Mouse (Mus musculus): Measurements from ENCODE around the gene Peak1.

Gene Peak1

DNA sequence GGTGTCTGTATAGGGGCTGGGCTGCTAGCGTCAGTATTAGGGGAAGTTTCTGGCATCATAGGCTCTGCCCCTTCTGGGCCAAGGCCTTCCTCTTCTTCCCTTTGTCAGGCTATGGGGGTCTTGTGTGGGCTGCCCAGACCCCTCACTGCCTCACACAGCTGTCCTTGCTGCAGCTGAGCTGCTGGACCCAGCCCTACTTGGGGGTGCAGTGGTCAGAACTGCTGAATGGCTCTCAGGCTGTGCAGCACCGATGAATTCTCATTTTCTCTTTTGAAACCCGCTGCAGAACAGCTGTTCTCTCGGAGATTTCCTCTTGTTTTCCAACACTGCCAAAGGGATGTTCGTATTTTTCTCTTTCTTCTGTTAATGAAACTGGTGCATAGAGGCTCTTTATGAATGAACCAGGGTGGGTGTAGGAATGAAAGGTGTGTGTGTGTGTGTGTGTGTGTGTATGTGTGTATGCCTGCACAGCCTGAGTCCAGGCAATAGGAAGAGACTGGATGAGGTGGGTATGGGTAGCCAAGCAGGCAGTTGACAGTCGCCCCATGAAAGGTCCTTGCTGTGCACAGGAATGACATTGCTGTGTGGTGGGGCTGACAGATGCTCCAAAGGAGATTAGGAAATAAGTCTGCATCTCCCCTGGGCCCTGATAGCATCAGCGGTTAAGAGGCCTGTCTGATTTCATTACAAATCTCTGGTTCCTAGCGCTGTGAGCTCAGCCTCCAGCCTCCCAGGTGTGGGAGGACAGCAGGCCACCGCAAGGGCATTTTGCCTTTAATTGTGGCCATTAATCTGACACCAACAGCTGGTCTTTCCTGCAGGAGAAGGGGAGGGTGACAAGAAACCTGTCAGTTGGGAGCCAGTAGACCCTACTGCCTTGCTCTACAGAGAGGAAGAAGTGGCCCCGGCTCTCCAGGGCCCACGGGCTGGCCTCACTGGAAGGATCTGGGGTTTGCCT, 226.1 kb downstream of the Peak1 start:
- DNase-seq, result no peak

DNA sequence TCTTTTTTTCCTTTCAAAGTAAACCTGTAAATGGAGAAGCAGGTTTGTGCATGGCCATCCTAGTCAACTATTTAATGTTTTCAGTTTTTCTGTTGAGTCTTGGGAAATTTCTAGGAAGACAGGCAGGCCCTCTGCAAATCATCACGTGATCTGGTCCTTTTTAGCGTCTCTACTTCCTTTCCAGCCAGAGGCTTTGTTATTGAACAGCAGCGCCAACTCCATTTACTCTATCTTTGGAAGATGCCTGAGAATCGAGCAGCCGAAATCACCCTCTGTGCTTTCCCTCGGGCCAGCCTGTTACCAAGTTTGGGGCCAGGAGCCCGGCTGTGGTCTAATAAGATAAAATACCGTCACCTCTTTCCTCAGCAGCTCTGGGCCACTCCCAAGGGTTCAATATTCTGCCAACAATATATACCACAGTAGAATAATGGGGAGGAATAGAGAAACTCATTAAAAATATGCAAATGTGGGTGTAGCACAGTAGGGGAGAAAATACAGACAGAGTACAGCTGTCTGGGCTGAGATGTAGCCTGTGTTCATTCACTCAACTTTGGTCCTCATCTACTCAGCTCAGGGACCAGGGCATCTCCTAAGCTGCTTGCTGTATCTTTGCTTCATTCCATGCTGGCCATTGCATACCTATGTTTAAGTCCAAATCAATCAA, 237.6 kb downstream of the Peak1 start:
- DNase-seq, result no peak

DNA sequence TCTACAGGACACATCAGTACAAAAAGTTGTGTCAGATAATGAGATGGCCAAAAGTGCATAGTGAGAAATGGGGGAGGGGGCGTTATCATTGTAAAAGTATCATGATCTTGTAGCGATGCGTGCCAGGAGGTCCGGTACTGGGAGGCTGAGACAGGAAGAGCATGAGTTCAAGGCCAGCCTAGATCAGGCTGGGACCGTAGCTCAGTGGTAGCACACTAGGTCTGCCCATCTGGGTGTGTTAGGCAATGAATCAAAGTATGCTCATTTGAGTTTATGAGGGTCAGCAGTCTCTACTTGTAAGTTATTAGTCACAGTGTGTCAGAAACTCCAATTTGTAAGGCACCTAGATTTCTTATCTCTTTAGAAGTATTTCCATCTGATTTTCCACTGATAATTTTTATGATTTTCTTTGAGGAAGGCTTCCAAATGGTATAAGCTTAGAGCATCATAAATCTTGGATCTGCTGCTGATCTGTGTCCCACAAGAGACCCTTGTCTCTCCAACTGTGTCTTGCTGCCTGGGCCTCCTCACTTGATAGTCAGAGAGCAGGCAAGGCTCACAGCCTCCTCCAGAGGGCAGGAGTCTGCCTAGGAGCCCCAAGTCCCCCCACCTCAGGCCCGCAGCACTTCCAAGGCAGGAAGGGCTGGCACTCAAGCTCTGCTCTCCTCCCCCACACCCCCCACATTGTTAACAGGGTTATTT, 238.3 kb downstream of the Peak1 start:
- DNase-seq, result no peak

DNA sequence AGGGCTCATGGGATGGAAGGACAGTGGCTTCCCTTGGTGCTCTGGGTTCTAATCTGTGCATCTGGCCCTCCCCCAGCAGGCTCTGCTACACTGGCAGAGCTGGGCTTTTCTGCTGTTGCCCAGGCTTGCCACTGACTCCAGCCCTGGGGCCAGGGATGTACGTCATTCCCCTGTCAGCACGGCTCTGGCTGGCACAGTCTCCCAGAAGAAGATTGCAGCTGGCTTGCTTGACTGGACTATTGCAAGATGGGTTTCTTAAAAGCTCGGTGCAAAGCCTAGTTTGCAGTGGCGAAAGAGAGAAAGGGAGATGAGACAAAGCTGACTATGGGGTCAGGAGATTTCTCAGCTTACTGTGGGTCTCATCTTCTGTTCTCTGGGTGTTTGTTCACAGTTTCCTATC, 240.5 kb downstream of the Peak1 start:
- DNase-seq, result no peak

DNA sequence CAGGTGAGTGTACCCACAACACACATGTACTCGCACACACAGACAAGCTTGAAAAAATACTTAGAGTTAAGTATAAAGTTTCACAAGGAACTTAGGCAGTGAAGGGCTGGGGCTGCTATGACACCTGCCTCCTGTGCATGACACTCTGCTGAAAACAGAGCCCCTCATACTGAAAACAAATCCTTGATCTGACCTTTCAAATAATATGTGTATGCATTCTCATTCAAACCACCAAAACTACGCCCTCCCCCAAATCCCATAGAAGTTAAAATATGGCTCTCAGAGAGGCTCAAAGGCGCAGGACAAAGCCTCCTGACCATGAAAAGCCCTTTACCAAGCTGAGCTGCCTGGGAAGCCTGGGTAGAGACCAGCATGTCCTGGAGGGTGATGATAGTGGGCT, 242.6 kb downstream of the Peak1 start:
- DNase-seq, result no peak

DNA sequence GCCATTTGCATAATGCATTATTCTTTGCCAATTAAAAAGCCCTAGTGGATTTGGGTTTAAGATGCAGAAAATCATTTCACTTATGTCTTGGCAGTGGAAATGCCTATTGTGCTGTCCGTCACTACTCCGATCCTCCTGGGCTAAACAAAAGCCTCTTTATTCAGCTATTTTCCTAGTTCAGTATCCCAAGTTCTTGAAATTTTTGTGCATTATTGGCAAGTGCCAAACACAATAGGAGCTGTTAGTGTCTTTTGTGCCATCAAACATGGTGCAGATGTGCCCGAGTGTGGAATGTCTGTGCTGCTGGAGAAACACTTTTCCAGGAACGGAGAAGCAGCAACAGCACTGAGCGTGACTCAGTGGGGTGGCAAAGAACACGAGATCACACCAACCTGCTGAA, 250.2 kb downstream of the Peak1 start:
- no peak for DNase-seq

DNA sequence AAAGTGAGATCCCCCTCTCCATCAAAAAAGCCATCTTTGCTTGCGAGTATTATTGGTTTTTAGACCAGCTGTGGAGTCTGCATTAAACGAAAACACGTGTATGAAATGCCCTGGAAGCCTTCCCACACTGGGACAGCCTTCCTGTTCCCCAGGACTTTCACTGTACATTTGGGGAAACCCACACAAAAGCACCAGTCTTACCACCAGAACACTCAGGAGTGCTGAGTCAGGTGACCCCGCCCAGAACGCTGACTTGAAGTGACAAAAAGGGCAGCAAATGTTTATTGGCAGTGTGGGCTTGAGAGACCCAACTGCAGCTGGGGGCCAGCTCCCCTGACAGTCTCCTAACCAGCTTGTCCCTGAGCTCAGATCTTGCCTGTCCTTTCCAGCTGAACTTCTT, 251.7 kb downstream of the Peak1 start:
- DNase-seq, result no peak

DNA sequence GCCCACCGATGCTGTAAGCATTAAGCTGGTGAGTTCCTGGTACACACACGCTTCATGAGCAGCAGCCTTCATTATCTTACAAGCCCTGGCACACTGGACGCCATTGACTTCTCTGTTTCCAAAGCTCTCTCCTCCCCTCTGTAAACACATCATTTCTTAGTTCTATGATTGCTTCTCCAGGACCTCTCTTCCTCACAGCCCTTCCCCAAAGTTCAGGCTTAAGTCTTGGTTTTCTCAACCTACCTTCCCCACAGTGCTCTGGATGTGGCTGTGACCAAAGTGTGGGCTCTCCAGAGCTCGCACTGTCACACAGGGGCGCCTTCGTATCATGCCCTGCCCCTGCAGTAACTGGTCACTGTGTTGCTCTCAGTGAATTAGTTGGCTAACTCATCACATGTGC, 252.5 kb downstream of the Peak1 start, which contains the start of gene Tspan3:
Gene Tspan3, minus strand, starts transcription at position 101 of the 400 bp plus-strand sequence.
- DNase-seq, result no peak

DNA sequence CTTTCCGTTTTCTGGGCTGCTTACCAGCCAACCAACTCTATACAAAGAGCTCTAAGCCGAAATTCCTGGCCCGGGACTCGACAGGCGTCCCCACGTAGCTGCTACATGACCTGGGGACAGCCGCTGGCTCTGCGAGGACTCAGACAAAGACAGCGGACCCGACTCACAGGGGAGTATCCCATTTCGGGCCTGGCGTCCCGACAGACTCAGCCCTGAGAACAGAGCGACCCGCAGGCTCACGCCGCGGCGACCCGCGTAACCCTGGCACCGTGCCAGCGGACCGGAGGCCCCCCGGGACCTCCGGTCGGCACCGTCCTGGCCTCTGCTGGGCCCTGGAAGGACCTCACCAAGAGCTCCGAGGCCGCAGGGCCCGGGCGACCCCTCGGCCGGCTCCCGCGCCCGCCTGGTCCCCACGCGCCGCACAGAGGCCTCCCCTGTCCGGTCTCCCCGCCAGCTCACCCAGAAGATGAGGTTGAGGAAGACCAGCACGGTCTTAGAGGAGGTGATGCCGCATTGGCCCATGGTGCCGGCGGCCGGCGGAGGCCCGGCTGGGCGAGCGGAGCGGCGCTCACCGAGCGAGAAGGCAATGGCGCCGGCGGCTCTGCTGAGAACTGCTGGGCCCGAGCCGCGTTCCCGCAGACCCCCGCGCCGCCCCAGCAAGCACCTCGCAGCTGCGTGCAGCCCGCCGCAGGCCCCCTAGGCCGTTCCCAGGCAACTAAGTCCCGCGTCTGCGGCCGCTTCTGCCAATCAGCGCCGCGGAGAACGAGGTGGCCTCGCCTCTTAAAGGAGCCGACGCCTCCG, 257.3 kb downstream of the Peak1 start:
- DNase-seq, result peak; percentile 95

DNA sequence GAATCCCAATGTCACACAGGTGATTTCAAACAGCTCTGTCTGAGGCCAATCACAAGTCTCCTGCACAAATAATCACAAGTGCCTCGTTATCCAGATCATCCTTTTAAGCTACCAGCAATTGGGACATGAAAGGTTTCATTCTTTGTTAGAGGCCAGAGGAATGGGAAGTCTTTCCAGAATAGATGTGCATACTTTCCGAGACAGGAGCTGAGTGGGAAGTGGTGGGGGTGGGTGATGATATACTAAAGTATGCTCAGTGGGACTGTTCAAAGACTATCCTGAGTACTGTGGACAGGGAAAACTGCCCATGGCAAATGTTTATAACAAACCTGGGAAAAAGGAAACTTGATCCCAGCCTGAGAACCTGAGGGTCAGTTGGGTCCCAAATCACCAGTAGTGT, 258.4 kb downstream of the Peak1 start:
- no peak for DNase-seq

DNA sequence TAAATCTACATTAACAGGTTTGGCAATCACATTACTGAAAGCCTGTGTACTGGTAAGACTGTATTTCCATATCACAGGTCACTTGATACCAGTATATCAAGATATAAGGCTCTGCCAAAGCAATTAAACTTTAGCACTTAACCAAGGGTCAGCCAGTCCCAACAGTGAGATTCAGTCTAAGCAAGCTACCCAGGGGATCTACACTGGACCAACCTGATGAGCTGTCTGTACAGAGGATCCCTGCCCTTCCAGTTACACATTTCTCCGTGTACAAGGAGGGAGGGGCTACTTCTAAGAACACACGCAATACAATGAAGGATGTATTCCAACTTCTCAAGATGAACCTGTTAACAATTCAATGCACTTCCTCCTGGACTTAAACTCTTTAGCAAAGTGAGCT, 259.8 kb downstream of the Peak1 start:
- no peak for DNase-seq

DNA sequence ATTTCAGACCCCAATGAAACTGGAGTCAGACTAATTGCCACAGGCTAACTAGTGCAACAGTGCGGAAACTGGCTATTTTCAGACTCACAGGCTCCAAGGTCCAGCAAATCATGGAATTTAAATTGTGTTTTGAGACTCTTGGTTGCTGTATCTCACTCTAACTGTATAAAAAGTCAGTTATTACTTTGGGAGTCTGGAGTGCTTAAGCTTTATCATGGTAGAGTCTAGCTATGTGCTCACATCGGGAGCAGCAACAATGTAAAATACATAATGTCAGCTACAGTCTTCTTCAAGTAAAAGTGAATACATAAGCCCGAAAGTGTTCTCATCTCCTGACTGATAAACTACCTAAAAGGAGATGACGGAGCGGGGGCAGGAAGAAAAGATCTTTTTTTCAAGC, 263.3 kb downstream of the Peak1 start:
- no peak for DNase-seq

DNA sequence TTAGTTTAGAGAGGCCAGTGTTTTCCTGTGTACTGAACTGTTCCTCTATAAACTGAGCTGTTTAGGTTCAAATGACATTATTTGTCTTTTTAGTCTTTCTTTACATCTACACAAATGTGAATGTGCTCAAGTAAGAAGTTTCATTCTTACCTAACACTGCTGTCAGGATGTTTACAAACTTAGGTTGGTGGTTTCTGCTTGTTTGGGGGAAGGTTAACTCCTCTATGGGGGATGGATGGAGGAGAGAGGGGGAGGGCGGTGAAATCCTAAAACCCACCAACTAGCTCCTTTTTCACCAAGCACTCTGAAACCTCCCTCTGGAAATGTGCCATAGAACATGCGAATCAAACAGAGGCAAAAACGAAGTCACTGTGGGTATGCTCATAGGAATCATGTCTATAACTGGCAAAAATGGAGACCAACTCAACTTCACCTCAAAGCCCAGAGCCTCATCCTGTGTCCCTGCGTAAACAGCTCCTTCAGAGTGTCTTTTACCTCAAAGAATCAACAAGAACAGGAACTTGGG, 265.3 kb downstream of the Peak1 start:
- no peak for DNase-seq

DNA sequence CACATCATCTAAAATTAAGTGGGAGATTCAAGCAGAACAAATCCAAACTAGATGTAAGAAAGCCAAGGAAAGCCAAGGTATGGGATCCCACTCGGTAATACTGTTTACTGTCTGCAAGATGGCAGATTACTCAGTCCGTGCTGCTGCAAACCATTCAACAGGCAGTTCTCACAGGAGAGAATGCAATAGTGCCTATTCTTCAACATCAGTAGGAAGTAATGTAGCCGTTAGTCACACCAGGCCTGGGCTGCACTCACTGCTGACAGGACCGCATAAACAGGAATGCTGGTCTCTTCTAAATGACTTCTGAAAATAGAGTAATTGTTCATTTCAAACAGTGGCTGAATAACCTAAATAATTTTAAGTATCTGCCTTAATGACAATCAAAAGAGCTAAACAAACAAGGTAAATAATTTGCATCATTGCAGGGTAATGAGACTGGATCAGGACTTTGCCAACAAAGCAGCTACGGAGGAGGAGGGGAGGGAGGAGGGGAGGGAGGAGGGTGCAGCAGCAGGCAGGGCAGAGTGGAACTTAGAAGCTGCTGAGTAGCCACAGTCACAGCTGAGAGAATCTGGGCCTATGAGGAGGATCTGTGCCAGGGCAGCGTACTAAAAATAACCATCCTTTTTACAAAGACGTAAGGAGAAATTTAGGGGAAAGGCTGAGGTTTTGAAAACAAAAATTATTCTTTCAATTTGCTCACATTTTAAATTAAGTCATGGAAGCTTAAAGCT, 266.0 kb downstream of the Peak1 start:
- DNase-seq, result no peak

Measured in right cerebral cortex, adult 18-20 months (tissue).